In genomic region chr7:132996391-132996790, GRCm38 (mm10) we compare ENCODE assay signal across 9 mouse cellular contexts.
DNase-seq lines count a peak whose midpoint lies in the region; ATAC-seq and TF ChIP-seq lines count a peak whose summit lies in the region.
"Had no signal": no experiment of that assay in that cellular context is flagged by ENCODE, and none has a peak within 500 bp of the region (broad histone marks: within the 10 kb centered on the region; RNA-seq: fewer than 3 reads in every experiment).

No protein-coding gene starts in this region.

- TF ChIP-seq CTCF in midbrain, postnatal 0 days (IDR thresholded peaks at IDR 0.05), result peak; percentile 72
- TF ChIP-seq CTCF in lung, postnatal 0 days (IDR thresholded peaks at IDR 0.05), result peak; percentile 75

- whole genome bisulfite sequencing in midbrain, postnatal 0 days, result 90% methylated on average over 5 of the region's 5 CpGs
- WGBS in midbrain, embryonic 14.5 days, result 89% methylated on average over 5 of the region's 5 CpGs
- 91% methylated on average over 5 of the region's 5 CpGs for WGBS in lung, postnatal 0 days

- H3K9ac ChIP-seq in midbrain, postnatal 0 days (replicated peaks; ENCODE audit: low read length, poor library complexity, severe bottlenecking), result no peak overlapping the region
- no peak overlapping the region for H3K9ac ChIP-seq in midbrain, embryonic 14.5 days (replicated peaks; ENCODE audit: low read length)
- no peak overlapping the region for H3K9ac ChIP-seq in lung, postnatal 0 days (replicated peaks; ENCODE audit: low read depth)
- H3K9ac ChIP-seq: midbrain, embryonic 12.5 days had no signal

- DNase-seq in heart, adult 11 months, result peak; percentile 84
- no peak for DNase-seq in heart, postnatal 25 days (ENCODE audit: low spot score)
- DNase-seq in midbrain, postnatal 0 days (ENCODE audit: low spot score), result peak; percentile 51
- no peak for DNase-seq in midbrain, embryonic 14.5 days
- DNase-seq in T-cell, adult 2 months (ENCODE audit: low spot score), result peak; percentile 6
- DNase-seq in lung, postnatal 0 days (ENCODE audit: low spot score), result peak; percentile 41
- DNase-seq in ovary, postnatal 36 days (ENCODE audit: low spot score), result no peak
- no peak for DNase-seq in spleen, postnatal 14 days (ENCODE audit: low spot score in 2 of 2)

- no peak overlapping the region for H3K4me2 ChIP-seq in midbrain, postnatal 0 days (ENCODE audit: low read depth, low read length, poor library complexity, severe bottlenecking)
- H3K4me2 ChIP-seq in midbrain, embryonic 14.5 days (ENCODE audit: low read length), result no peak overlapping the region
- no peak overlapping the region for H3K4me2 ChIP-seq in lung, postnatal 0 days (replicated peaks; ENCODE audit: low read depth, low read length)
- H3K4me2 ChIP-seq: midbrain, embryonic 12.5 days had no signal

- H3K36me3 ChIP-seq in midbrain, postnatal 0 days (ENCODE audit: insufficient read depth, low read length), result peaks cover 21% of the 10 kb centered on the region
- H3K36me3 ChIP-seq in midbrain, embryonic 14.5 days (ENCODE audit: control insufficient read depth, insufficient read depth, low read length), result peaks cover 47% of the 10 kb centered on the region
- peaks cover 25% of the 10 kb centered on the region for H3K36me3 ChIP-seq in lung, postnatal 0 days (ENCODE audit: insufficient read depth, low read length)

- H3K4me1 ChIP-seq in midbrain, postnatal 0 days (ENCODE audit: insufficient read depth, low read length), result 0 out of 2 replicates have a peak, but pooled peaks cover 5% of the 10 kb centered on the region
- no peaks in the 10 kb centered on the region for H3K4me1 ChIP-seq in midbrain, embryonic 14.5 days (ENCODE audit: control insufficient read depth, insufficient read depth, low read length)
- no peaks in the 10 kb centered on the region for H3K4me1 ChIP-seq in lung, postnatal 0 days (ENCODE audit: insufficient read depth, low read depth, low read length)
- H3K4me1 ChIP-seq: midbrain, embryonic 12.5 days had no signal

- H3K4me3 ChIP-seq in midbrain, postnatal 0 days (ENCODE audit: low read depth, low read length), result no peak overlapping the region
- no peak overlapping the region for H3K4me3 ChIP-seq in midbrain, embryonic 14.5 days (replicated peaks; ENCODE audit: low read depth, low read length)
- no peak overlapping the region for H3K4me3 ChIP-seq in lung, postnatal 0 days (ENCODE audit: low read depth, low read length)
- H3K4me3 ChIP-seq: midbrain, embryonic 12.5 days had no signal

- no peak for TF ChIP-seq EP300 in lung, postnatal 0 days (IDR thresholded peaks at IDR 0.05)

- intact Hi-C loops in heart, postnatal 25 days (cut with DNase I), result loop anchor here (10.0 kb wide), 1 partner anchor 142 kb away; the partner anchor contains the start of genes Abraxas2 and Eef1akmt2

- no peaks in the 10 kb centered on the region for H3K9me3 ChIP-seq in midbrain, postnatal 0 days (ENCODE audit: low read length)
- no peaks in the 10 kb centered on the region for H3K9me3 ChIP-seq in midbrain, embryonic 14.5 days (ENCODE audit: control insufficient read depth, low read length)
- H3K9me3 ChIP-seq in lung, postnatal 0 days (ENCODE audit: low read length), result no peaks in the 10 kb centered on the region
- H3K9me3 ChIP-seq: midbrain, embryonic 12.5 days had no signal

- no peaks in the 10 kb centered on the region for H3K27me3 ChIP-seq in midbrain, postnatal 0 days (ENCODE audit: insufficient read depth, low read length)
- no peaks in the 10 kb centered on the region for H3K27me3 ChIP-seq in midbrain, embryonic 14.5 days (ENCODE audit: control insufficient read depth, insufficient read depth, low read length)
- H3K27me3 ChIP-seq in lung, postnatal 0 days (replicated peaks; ENCODE audit: insufficient read depth, low read length), result no peaks in the 10 kb centered on the region
- H3K27me3 ChIP-seq: midbrain, embryonic 12.5 days had no signal

- 0 out of 2 replicates have a peak, but pooled peaks have one; percentile 24 for ATAC-seq in midbrain, postnatal 0 days (ENCODE audit: low FRiP score)
- ATAC-seq in midbrain, embryonic 14.5 days (ENCODE audit: low FRiP score, low TSS enrichment), result no peak
- ATAC-seq in lung, postnatal 0 days, result peak; percentile 52; the same call in 1 of the 2 replicates

- H3K27ac ChIP-seq in midbrain, postnatal 0 days (ENCODE audit: low read depth, low read length), result no peak overlapping the region
- H3K27ac ChIP-seq in midbrain, embryonic 14.5 days (replicated peaks; ENCODE audit: low read depth, low read length), result no peak overlapping the region
- H3K27ac ChIP-seq in lung, postnatal 0 days (ENCODE audit: low read length), result no peak overlapping the region
- H3K27ac ChIP-seq: midbrain, embryonic 12.5 days had no signal

Comparison
In these comparisons a context has a peak if more than half of its experiments do, and no peak if none do; other contexts are left out.
1. DNase-seq: peak in heart, adult 11 months (single experiment), midbrain, postnatal 0 days (single experiment), T-cell, adult 2 months (single experiment) and lung, postnatal 0 days (single experiment); none in heart, postnatal 25 days (single experiment), midbrain, embryonic 14.5 days (single experiment), ovary, postnatal 36 days (single experiment) and spleen, postnatal 14 days (0 of 2).